Mouse (Mus musculus) cerebellum, adult 11 months (tissue): Measurements from ENCODE around the gene Rnf128.

Experiments used
- DNase-seq: peaks from one replicate; pipeline ENCODE4 v3.0.0; 2022

Gene Rnf128

GRCm38 (mm10) chrX:139634758-139635157 lies 71.6 kb downstream of the Rnf128 start:
- no peak for DNase-seq

GRCm38 (mm10) chrX:139639744-139640143 lies 76.6 kb downstream of the Rnf128 start:
- no peak for DNase-seq

- DNase-seq, result no peak
Measured at GRCm38 (mm10) chrX:139640418-139640817, 77.3 kb downstream of the Rnf128 start.

GRCm38 (mm10) chrX:139652226-139652625 lies 89.1 kb downstream of the Rnf128 start:
- no peak for DNase-seq

GRCm38 (mm10) chrX:139653292-139653691 lies 90.2 kb downstream of the Rnf128 start:
- DNase-seq, result no peak

GRCm38 (mm10) chrX:139654350-139655063 lies 91.4 kb downstream of the Rnf128 start:
- no peak for DNase-seq

- no peak for DNase-seq
Measured at GRCm38 (mm10) chrX:139662111-139662510, 99.0 kb downstream of the Rnf128 start.

- no peak for DNase-seq
Measured at GRCm38 (mm10) chrX:139665829-139666228, 102.7 kb downstream of the Rnf128 start.

- no peak for DNase-seq
Measured at GRCm38 (mm10) chrX:139684410-139684774, 121.3 kb downstream of the Rnf128 start.

GRCm38 (mm10) chrX:139684775-139685695 lies 121.9 kb downstream of the Rnf128 start, which contains the start of gene Tbc1d8b:
Tbc1d8b (plus strand) TSS chrX:139684996.
- DNase-seq, result peak; percentile 66

GRCm38 (mm10) chrX:139714381-139714780 lies 151.3 kb downstream of the Rnf128 start, which contains the start of gene Gm15013:
Gm15013 (minus strand) TSS chrX:139714481.
- no peak for DNase-seq

- no peak for DNase-seq
Measured at GRCm38 (mm10) chrX:139722350-139722749, 159.2 kb downstream of the Rnf128 start.
